Mouse (Mus musculus) heart, postnatal 10 days (tissue): ENCODE results near the gene Coro1c. TPM values are rescaled to one million over a fixed set of nuclear protein-coding genes. Genes with fewer than 3 reads are reported as not detected.
A peak's percentile ranks its signal among the peaks of the same experiment; 100 is the strongest.

ENCODE experiments used
- DNase-seq, 2 experiments: peaks; one replicate each; pipeline ENCODE4 v3.0.0; 2021
- intact Hi-C: fragments of 180-260 bp; cut with DNase I; formaldehyde crosslinking; loops from one replicate; pipeline ENCODE4 v1.15.1; 2025
- total RNA-seq, 2 experiments: library from RNA; stranded (reverse); gene quantifications; 2 replicates each; pipeline ENCODE4 v1.2.3; 2021

Gene Coro1c
- total RNA-seq: 10 to 100 TPM; 73.1 to 76.1 TPM

DNA sequence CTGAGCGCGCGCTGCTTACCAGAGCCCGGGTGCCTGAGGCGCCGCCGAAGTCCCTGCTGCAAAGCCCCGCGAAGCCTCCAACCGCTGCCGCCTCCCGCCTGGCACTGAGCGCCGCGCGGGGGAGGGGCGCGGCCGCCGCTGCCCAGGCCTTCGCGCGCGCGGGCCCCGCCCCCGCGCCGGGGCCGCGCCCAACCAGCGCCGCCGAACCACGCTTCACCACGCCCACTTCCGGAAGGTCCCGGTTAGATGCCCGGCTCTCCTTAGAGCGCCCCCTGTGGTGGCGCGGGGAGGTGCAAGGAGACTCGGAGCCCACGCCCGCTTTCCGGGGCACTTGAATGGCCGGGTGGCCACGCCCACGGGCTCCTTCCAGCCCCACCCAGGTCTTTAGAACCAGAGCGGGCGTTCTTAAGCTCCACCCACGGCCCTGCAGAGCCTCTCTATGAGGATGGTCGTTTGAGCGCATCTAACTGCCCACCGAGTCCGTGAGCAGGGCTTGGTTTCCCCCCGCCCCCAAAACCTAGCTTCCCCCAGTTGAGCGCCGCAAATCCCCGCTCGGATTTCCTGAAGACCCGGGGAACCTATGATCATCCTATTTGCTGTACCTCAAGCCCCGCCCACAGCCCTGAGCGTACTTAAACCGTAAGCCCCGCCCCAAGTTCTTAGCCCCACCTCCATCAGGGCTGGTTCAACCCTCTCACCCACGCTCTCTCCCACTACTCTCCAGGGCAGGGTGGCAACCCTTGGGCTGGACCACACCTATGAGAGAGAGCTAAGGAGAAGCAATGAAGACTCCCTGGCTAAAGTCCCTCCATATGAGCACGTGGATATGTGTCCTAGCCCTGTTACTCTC, at the start of gene Coro1c:
TSS of gene Coro1c (minus strand) at position 167 of the 850 bp plus-strand sequence.
- peak; percentile 99 to 100 for DNase-seq
- intact Hi-C loops: loop anchor here (1.0 to 5.0 kb wide), 3 partner anchors 21 to 54 kb away; no protein-coding TSS in a partner anchor

DNA sequence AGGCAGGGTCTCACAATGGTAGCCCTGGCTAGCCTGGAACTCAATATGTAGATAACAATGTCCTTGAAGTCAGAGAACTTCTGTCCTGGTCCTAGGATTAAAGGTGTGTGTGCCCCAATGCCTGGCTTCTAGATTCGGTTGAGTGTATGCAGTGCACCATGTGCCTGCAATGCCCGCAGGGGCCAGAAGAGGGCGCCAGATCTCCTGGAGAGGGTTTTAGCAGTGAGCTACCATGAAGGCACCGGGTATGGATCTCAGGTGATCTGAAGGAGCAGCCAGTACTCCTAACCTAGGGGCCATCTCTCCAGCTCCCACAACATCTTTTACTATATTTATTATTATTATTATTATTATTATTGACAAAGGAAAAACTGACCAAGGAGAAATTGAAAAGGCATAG, 48.0 kb upstream of the Coro1c start:
- DNase-seq: peak; percentile 88 to 95
- intact Hi-C loops: loop anchor here (1.0 to 5.0 kb wide), 3 partner anchors 71 to 171 kb away; partner anchors contain the start of gene Alkbh2

DNA sequence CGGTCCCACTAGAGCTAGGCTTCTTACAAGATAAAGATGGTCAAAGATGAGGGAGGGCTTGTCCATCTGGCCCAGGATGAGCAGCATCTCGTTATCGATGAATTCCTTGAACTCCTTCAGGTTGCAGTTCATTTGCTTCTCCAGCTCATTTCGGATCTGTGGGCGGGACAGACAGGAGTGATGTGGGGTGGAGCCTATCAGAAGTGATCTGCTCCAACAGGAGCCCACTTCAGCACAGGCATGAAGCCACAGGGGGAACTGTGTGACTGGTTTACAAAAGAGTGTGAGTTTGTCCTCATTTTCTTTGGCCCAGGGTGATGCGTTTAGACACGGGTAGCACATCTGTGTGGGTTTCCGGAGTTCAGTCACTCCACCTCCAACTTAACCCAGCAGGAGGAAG, 47.1 kb upstream of the Coro1c start:
- intact Hi-C loops: loop anchor here (1.0 to 5.0 kb wide), 5 partner anchors 31 to 183 kb away; partner anchors contain the start of genes Alkbh2, Iscu and Sart3
- DNase-seq: no peak

DNA sequence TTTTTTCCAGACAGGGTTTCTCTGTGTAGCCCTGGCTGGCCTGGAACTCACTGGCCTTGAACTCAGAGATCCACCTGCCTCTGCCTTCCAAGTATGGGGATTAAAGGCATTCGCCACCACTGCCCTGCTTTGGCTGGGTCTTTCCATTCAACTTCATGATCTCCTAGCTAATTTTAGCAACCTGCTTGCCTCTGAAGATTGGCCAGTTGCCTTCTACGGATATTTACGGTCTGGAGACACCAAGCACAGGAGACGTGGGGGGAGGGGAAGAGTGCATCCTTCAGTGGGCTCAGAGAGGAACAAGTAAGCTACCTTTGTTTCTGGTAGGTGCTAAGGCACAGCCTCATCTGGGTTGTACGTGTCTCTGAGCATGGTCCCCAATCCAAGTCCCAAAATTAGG, 46.7 kb upstream of the Coro1c start:
- intact Hi-C loops: loop anchor here (1.0 to 5.0 kb wide), 4 partner anchors 31 to 182 kb away; partner anchors contain the start of genes Alkbh2, Iscu and Sart3
- DNase-seq: peak in 1 of 2 experiments; percentile 40

- peak; percentile 94 to 96 for DNase-seq
Observed at GRCm38 (mm10) chr5:113954421-113954820, 45.9 kb upstream of the Coro1c start.

DNA sequence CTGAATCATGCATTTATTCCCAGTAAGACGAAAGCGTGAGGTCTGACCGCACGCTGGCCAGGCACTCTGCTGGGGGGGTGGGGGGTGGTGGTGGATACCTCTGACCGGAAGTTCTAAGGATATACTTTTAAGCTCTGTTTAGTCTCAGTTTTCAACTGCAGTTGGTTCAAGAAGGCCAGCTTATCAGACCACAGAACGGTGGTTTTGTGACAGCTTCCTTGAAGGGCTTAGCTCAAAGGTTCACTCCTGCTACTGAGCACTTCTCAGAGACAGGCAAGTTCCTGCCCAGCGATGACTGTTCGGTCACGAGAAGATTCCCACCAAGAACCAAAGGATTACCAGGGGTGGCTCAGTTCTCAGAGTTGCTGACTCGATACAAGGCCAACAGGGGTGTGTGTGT, 44.0 kb upstream of the Coro1c start:
- no peak for DNase-seq
- intact Hi-C loops: loop anchor here (2.0 kb wide), 1 partner anchor 16 kb away; no protein-coding TSS in a partner anchor

More at GRCm38 (mm10) chr5:113954421-113954820, 45.9 kb upstream of the Coro1c start:
- intact Hi-C loops: loop anchor here (1.0 to 2.0 kb wide), 2 partner anchors 100 to 182 kb away; partner anchors contain the start of genes Iscu and Sart3

GRCm38 (mm10) chr5:113951693-113952071, 43.1 kb upstream of the Coro1c start:
- intact Hi-C loops: loop anchor here (2.0 kb wide), 1 partner anchor 15 kb away; no protein-coding TSS in a partner anchor
- DNase-seq: no peak

GRCm38 (mm10) chr5:113950786-113951692, 42.5 kb upstream of the Coro1c start:
- DNase-seq: no peak
- intact Hi-C loops: no loop called here

- no peak for DNase-seq
- intact Hi-C loops: no loop called here
Observed at GRCm38 (mm10) chr5:113950133-113950532, 41.6 kb upstream of the Coro1c start.

GRCm38 (mm10) chr5:113947280-113947679, 38.7 kb upstream of the Coro1c start:
- no peak for DNase-seq
- intact Hi-C loops: no loop called here

GRCm38 (mm10) chr5:113945126-113945525, 36.6 kb upstream of the Coro1c start:
- intact Hi-C loops: no loop called here
- DNase-seq: no peak

- intact Hi-C loops: no loop called here
- DNase-seq: no peak
Observed at GRCm38 (mm10) chr5:113943328-113943727, 34.8 kb upstream of the Coro1c start.

DNA sequence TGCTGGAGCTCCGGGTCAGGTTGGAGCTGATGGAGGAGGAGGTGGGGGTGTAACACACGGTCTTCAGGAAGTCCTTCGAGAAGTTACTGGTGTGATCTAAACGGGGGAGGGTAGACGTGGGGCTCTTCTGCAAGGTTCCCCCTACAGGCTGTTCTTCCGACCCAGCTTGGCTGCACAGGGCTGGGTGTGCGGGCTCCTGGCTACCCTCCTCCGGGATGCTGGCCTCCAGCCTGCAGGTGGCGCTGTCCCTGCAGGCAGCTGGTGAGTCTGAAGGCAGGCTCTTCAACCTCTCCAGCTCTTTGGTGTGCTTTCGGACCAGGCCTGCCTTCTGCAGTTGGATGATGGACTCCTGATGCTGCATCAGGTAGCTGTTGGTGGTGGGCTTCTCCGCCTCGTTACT, 34.0 kb upstream of the Coro1c start:
- intact Hi-C loops: no loop called here
- no peak for DNase-seq

DNA sequence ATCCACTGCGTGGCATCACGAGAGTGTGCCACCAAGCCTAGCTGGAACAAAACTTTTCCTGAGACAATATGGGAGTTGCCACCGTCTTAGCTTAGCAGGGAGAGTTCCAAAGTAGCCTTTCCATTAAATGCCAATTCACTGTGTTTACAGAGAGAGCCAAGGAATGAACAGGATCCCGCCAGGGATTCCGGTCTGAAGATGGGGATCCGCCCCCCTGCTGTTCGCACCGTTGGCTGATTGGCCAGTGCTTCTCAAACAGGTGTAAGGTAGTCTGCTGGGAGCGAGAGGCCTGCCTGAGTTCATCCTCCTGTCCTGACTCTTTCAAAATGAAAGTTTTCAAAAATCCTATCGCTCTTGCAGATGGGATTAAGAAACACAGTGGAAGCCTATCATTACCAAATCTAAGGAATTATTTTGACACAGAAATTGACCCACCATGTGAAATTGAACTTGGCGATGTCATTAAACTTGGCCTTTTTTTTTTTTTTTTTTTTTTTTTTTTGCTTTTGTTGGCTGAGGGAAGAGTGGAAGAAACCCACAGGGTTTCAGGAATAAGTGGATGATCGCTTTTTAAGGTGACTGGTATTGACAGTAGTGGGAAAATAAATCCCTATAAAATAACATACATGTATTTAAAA, 30.8 kb upstream of the Coro1c start:
- no peak for DNase-seq
- intact Hi-C loops: loop anchor here (5.0 kb wide), 1 partner anchor 167 kb away; the partner anchor contains the start of genes Iscu and Sart3

GRCm38 (mm10) chr5:113937650-113938049, 29.1 kb upstream of the Coro1c start:
- intact Hi-C loops: loop anchor here (2.0 to 5.0 kb wide), 2 partner anchors 15 to 165 kb away; partner anchors contain the start of genes Iscu and Sart3
- DNase-seq: no peak

GRCm38 (mm10) chr5:113933889-113934288, 25.3 kb upstream of the Coro1c start:
- intact Hi-C loops: loop anchor here (5.0 kb wide), 1 partner anchor 77 kb away; no protein-coding TSS in a partner anchor
- DNase-seq: no peak

GRCm38 (mm10) chr5:113933480-113933879, 24.9 kb upstream of the Coro1c start:
- DNase-seq: no peak
- intact Hi-C loops: loop anchor here (5.0 kb wide), 1 partner anchor 76 kb away; no protein-coding TSS in a partner anchor

DNA sequence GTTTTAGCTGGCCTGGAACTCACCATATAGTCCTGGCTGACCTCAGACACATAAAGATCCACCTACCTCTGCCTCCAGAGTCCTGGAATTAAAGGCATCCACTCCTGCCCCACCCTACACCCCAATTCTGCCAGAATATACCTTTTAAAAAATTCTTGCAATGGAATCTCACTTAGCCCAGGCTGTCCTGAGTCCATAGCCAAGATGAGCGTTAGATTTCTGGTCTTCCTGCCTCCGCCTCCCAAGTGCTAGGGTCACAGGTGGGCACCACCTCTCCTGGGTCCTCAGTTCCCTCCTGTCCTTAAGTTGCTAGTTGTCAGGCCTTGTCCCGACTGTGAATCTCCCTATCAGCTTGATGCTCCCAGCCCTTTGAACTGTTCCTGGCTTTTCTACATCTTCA, 23.8 kb upstream of the Coro1c start:
- no peak for DNase-seq
- intact Hi-C loops: loop anchor here (5.0 kb wide), 1 partner anchor 75 kb away; no protein-coding TSS in a partner anchor

GRCm38 (mm10) chr5:113930648-113931609, 22.4 kb upstream of the Coro1c start:
- peak; percentile 82 to 86 for DNase-seq
- intact Hi-C loops: loop anchor here (1.0 to 5.0 kb wide), 2 partner anchors 22 to 74 kb away; no protein-coding TSS in a partner anchor
